Comparison of ENCODE assay signal across 8 mouse cellular contexts in genomic region chr2:153117051-153117486, GRCm38 (mm10). TPM values are rescaled to one million over a fixed set of nuclear protein-coding genes. Genes with fewer than 3 reads are reported as not detected.
DNase-seq lines count a peak whose midpoint lies in the region; ATAC-seq and TF ChIP-seq lines count a peak whose summit lies in the region.
"Had no signal": no experiment of that assay in that cellular context is flagged by ENCODE, and none has a peak within 500 bp of the region (broad histone marks: within the 10 kb centered on the region; RNA-seq: fewer than 3 reads in every experiment).

No protein-coding gene starts in this region.

- H3K4me2 ChIP-seq in lung, embryonic 14.5 days = no peak overlapping the region

- H3K9ac ChIP-seq in lung, embryonic 14.5 days = no peak overlapping the region
- H3K9ac ChIP-seq in MEL (ENCODE audit: control insufficient read depth, low read depth, low read length, poor library complexity, severe bottlenecking) = peak overlapping the region; percentile 54; the same call in 1 of the 2 replicates

- TF ChIP-seq EP300 in MEL (IDR thresholded peaks at IDR 0.05; ENCODE audit: low read depth in 1 of 2, low read length in 2 of 2) = no peak

- H3K9me3 ChIP-seq in lung, embryonic 14.5 days (ENCODE audit: low read depth, low read length) = no peaks in the 10 kb centered on the region
- no peaks in the 10 kb centered on the region for H3K9me3 ChIP-seq in MEL (replicated peaks; ENCODE audit: insufficient read depth, low read length)

- WGBS in lung, embryonic 14.5 days = 77% methylated on average over 7 of the region's 7 CpGs
- WGBS in small intestine, adult 2 months = 60% methylated on average over 7 of the region's 7 CpGs

- H3K27me3 ChIP-seq in lung, embryonic 14.5 days (ENCODE audit: insufficient read depth, low read length) = no peaks in the 10 kb centered on the region
- H3K27me3 ChIP-seq in MEL (ENCODE audit: control insufficient read depth in 1 of 2, insufficient read depth in 2 of 2, low read length in 2 of 2) = peaks cover 0 to 1% of the 10 kb centered on the region in 2 experiments; a peak in 2 of 4 replicates
- no peaks in the 10 kb centered on the region for H3K27me3 ChIP-seq in small intestine, adult 2 months (ENCODE audit: control insufficient read depth, insufficient read depth, low read length)

- no peak for TF ChIP-seq RAD21 in MEL (IDR thresholded peaks at IDR 0.05; ENCODE audit: low read depth, low read length)

- no peak for TF ChIP-seq POLR2A in MEL (IDR thresholded peaks at IDR 0.05; ENCODE audit: control insufficient read depth in 1 of 2, insufficient read depth in 1 of 2, low read depth in 1 of 2, low read length in 2 of 2, poor library complexity in 1 of 2)
- TF ChIP-seq POLR2A in small intestine, adult 2 months (IDR thresholded peaks at IDR 0.05; ENCODE audit: low read depth, low read length) = no peak

- no peak overlapping the region for H3K27ac ChIP-seq in lung, embryonic 14.5 days (ENCODE audit: low read depth)
- H3K27ac ChIP-seq in MEL (ENCODE audit: control insufficient read depth, low read depth, low read length) = no peak overlapping the region; the same call in 1 of the 2 replicates
- H3K27ac ChIP-seq in small intestine, adult 2 months (ENCODE audit: insufficient read depth, low read depth, low read length) = peak overlapping the region; percentile 35

- no peak for TF ChIP-seq CTCF in lung, embryonic 14.5 days (IDR thresholded peaks at IDR 0.05; ENCODE audit: low read depth)
- no peak for TF ChIP-seq CTCF in MEL (IDR thresholded peaks at IDR 0.05 in 2 of 3, conservative IDR thresholded peaks at IDR 0.05 in 1 of 3; ENCODE audit: control insufficient read depth in 1 of 3, insufficient read depth in 1 of 3, low read depth in 2 of 3, low read length in 3 of 3, poor library complexity in 1 of 3, severe bottlenecking in 1 of 3)
- no peak for TF ChIP-seq CTCF in small intestine, adult 2 months (IDR thresholded peaks at IDR 0.05; ENCODE audit: extremely low read depth, insufficient read length, insufficient replicate concordance, low read depth, low read length)

- no peak for ATAC-seq in lung, embryonic 14.5 days (ENCODE audit: insufficient read depth)
- peak; percentile 72 for ATAC-seq in common myeloid progenitor, adult 5-6 weeks (replicated peaks; ENCODE audit: low read depth, poor library complexity, severe bottlenecking)
- ATAC-seq in erythroblast, adult 5-6 weeks (replicated peaks; ENCODE audit: low FRiP score, poor library complexity, severe bottlenecking) = no peak

- no peaks in the 10 kb centered on the region for H3K79me2 ChIP-seq in MEL (ENCODE audit: control insufficient read depth, insufficient read depth, low read length, poor library complexity)

- H3K4me1 ChIP-seq in lung, embryonic 14.5 days (ENCODE audit: insufficient read depth) = no peaks in the 10 kb centered on the region
- H3K4me1 ChIP-seq in MEL (ENCODE audit: control insufficient read depth in 1 of 2, insufficient read depth in 2 of 2, low read length in 2 of 2) = peaks cover 11 to 33% of the 10 kb centered on the region in 2 experiments
- H3K4me1 ChIP-seq in small intestine, adult 2 months (ENCODE audit: control insufficient read depth, insufficient read depth, insufficient read length, low read length) = no peaks in the 10 kb centered on the region; the same call in 1 of the 2 replicates

- H3K36me3 ChIP-seq in lung, embryonic 14.5 days (ENCODE audit: insufficient read depth) = no peaks in the 10 kb centered on the region
- peaks cover 0 to 24% of the 10 kb centered on the region in 2 experiments; a peak in 2 of 4 replicates for H3K36me3 ChIP-seq in MEL (ENCODE audit: control insufficient read depth in 1 of 2, insufficient read depth in 2 of 2, low read length in 2 of 2)
- H3K36me3 ChIP-seq in small intestine, adult 2 months (ENCODE audit: control insufficient read depth, insufficient read depth, low read length) = no peaks in the 10 kb centered on the region

- no peak overlapping the region for H3K4me3 ChIP-seq in lung, embryonic 14.5 days (ENCODE audit: low read depth, low read length)
- H3K4me3 ChIP-seq in MEL (ENCODE audit: control insufficient read depth in 1 of 2, insufficient read depth in 1 of 2, low read depth in 2 of 2, low read length in 2 of 2) = peak overlapping the region; percentile 21 to 23; a peak in 2 of 4 replicates
- H3K4me3 ChIP-seq in small intestine, adult 2 months (ENCODE audit: low read depth, low read length) = no peak overlapping the region

- peak; percentile 4 for DNase-seq in lung, embryonic 14.5 days
- no peak for DNase-seq in lung, postnatal 25 days (ENCODE audit: low spot score)
- peak; percentile 29 for DNase-seq in MEL (ENCODE audit: low read depth, low spot score)
- DNase-seq in T-cell, adult 2 months (ENCODE audit: low spot score) = no peak
- DNase-seq: cerebellum, postnatal 36 days had no signal

TF ChIP-seq in MEL, 35 proteins besides CTCF, POLR2A, EP300 and RAD21:
- TF ChIP-seq TBP (IDR thresholded peaks at IDR 0.05; ENCODE audit: low read depth, low read length) = 0 out of 2 replicates have a peak, but pooled peaks have one; percentile 6
- no peak for TF ChIP-seq BHLHE40 (IDR thresholded peaks at IDR 0.05; ENCODE audit: borderline replicate concordance, low read depth, low read length)

RNA-seq across cellular contexts. Expression of gene Hck, which starts 8.8 kb away (rescaled TPM):
- 2.6 and 3.7 TPM in 2 replicates for polyA plus RNA-seq in lung, embryonic 14.5 days (2014; fragmentation: Nextera tagmentation; extraction: Ambion mirVana)
- not detected in 2 replicates for total RNA-seq in MEL (2012; rRNA removed)
- not detected for polyA plus RNA-seq in MEL (2012; ENCODE audit: insufficient read depth in 1 of 2, insufficient read length in 2 of 2, low read depth in 1 of 2, low replicate concordance in 2 of 2, missing spikeins in 1 of 2)
- 2.2 and 5.9 TPM in 2 replicates for total RNA-seq in common myeloid progenitor, adult 5-6 weeks (2017)
- polyA plus RNA-seq in small intestine, adult 2 months (2012; rRNA removed) = 16.8 and 31.9 TPM in 2 replicates
- total RNA-seq in erythroblast, adult 5-6 weeks (2015; ENCODE audit: low replicate concordance) = 19.2 and 46.6 TPM in 2 replicates
- total RNA-seq in erythroblast, adult 5-6 weeks (2017; ENCODE audit: low replicate concordance) = 28.7 and 45.7 TPM in 2 replicates

RNA-seq across cellular contexts. Expression of gene Tm9sf4, which starts 44.0 kb away (rescaled TPM):
- 90.2 and 90.9 TPM in 2 replicates for polyA plus RNA-seq in lung, embryonic 14.5 days (2014; fragmentation: Nextera tagmentation; extraction: Ambion mirVana)
- 16.1 and 16.8 TPM in 2 replicates for total RNA-seq in MEL (2012; rRNA removed)
- 100 to 1,000 TPM in 1 of 2 experiments, 10 to 100 TPM in 1; 29.8 to 269 TPM for polyA plus RNA-seq in MEL (2012; ENCODE audit: insufficient read depth in 1 of 2, insufficient read length in 2 of 2, low read depth in 1 of 2, low replicate concordance in 2 of 2, missing spikeins in 1 of 2)
- total RNA-seq in common myeloid progenitor, adult 5-6 weeks (2017) = 80.5 and 106 TPM in 2 replicates
- 18.3 and 27.9 TPM in 2 replicates for polyA plus RNA-seq in small intestine, adult 2 months (2012; rRNA removed)
- 16.9 and 19.2 TPM in 2 replicates for total RNA-seq in erythroblast, adult 5-6 weeks (2015; ENCODE audit: low replicate concordance)
- total RNA-seq in erythroblast, adult 5-6 weeks (2017; ENCODE audit: low replicate concordance) = 14.9 and 23.3 TPM in 2 replicates

RNA-seq across cellular contexts. Expression of gene Ccm2l, which starts 51.3 kb away (rescaled TPM):
- 5.7 and 6.0 TPM in 2 replicates for polyA plus RNA-seq in lung, embryonic 14.5 days (2014; fragmentation: Nextera tagmentation; extraction: Ambion mirVana)
- not detected in 2 replicates for total RNA-seq in MEL (2012; rRNA removed)
- not detected for polyA plus RNA-seq in MEL (2012; ENCODE audit: insufficient read depth in 1 of 2, insufficient read length in 2 of 2, low read depth in 1 of 2, low replicate concordance in 2 of 2, missing spikeins in 1 of 2)
- total RNA-seq in common myeloid progenitor, adult 5-6 weeks (2017) = 0.73 TPM in 1 of 2 replicates, not detected in the other
- 6.9 and 9.2 TPM in 2 replicates for polyA plus RNA-seq in small intestine, adult 2 months (2012; rRNA removed)
- total RNA-seq in erythroblast, adult 5-6 weeks (2015; ENCODE audit: low replicate concordance) = not detected in 2 replicates
- total RNA-seq in erythroblast, adult 5-6 weeks (2017; ENCODE audit: low replicate concordance) = 0.28 TPM in 1 of 2 replicates, not detected in the other

Comparison
In these comparisons a context has a peak if more than half of its experiments do, and no peak if none do; other contexts are left out.
1. DNase-seq: peak in lung, embryonic 14.5 days (single experiment) and MEL (single experiment); none in lung, postnatal 25 days (single experiment) and T-cell, adult 2 months (single experiment).
2. H3K4me3 ChIP-seq: peak in MEL (2 of 2); none in lung, embryonic 14.5 days (single experiment) and small intestine, adult 2 months (single experiment).